Mouse (Mus musculus) heart, embryonic 16.5 days (tissue): Measurements from ENCODE around the gene Zmynd8. TPM values are rescaled to one million over a fixed set of nuclear protein-coding genes. Genes with fewer than 3 reads are reported as not detected.

Experiments
- ATAC-seq: fragments of 200-750 bp; cut with Nextera tagmentation; replicated peaks from 2 replicates; pipeline ENCODE4 v1.8.0; 2017; ENCODE audit warnings: moderate number of reproducible peaks; ENCODE audit not compliant: insufficient read depth, low FRiP score; ENCODE audit errors: extremely low read depth
- H3K27ac ChIP-seq: fragments of 300-500 bp; sonication (generic); 2 replicates; pipeline ENCODE4 v1.5.1; 2014; ENCODE audit warnings: mild to moderate bottlenecking, low read length, control low read depth, moderate library complexity
- H3K27me3 ChIP-seq: fragments of 300-500 bp; sonication (generic); 2 replicates; pipeline ENCODE4 v1.6.1; 2014; ENCODE audit warnings: low read length, mixed read lengths; ENCODE audit not compliant: control insufficient read depth, insufficient read depth
- H3K36me3 ChIP-seq: fragments of 300-500 bp; sonication (generic); 2 replicates; pipeline ENCODE4 v1.6.1; 2014; ENCODE audit not compliant: control insufficient read depth, insufficient read depth
- H3K4me1 ChIP-seq: fragments of 300-500 bp; sonication (generic); 2 replicates; pipeline ENCODE4 v1.6.1; 2014; ENCODE audit warnings: low read length, mixed read lengths; ENCODE audit not compliant: control insufficient read depth, insufficient read depth
- H3K4me2 ChIP-seq: fragments of 300-500 bp; sonication (generic); 2 replicates; pipeline ENCODE4 v1.6.1; 2014; ENCODE audit warnings: low read depth, mild to moderate bottlenecking, control low read depth, low read length
- H3K4me3 ChIP-seq: fragments of 300-500 bp; sonication (generic); 2 replicates; pipeline ENCODE4 v1.5.1; 2014; ENCODE audit warnings: mild to moderate bottlenecking, control low read depth, low read length
- H3K9ac ChIP-seq: fragments of 300-500 bp; sonication (generic); 2 replicates; pipeline ENCODE4 v1.6.1; 2014; ENCODE audit warnings: low read length, control low read depth
- H3K9me3 ChIP-seq: fragments of 300-500 bp; sonication (generic); replicated peaks from 2 replicates; pipeline ENCODE4 v1.6.1; 2016; ENCODE audit warnings: low read length; ENCODE audit not compliant: control insufficient read depth
- WGBS: fragments of 180-500 bp; shearing (Covaris S2); extraction: QIAGEN DNeasy Blood & Tissue Kit; methylation state at CpG from one replicate; pipeline ENCODE4 v1.1.7; 2014; 5-methylcytosine and 5-hydroxymethylcytosine counted together
- polyA plus RNA-seq: library from polyadenylated mRNA; unstranded; fragments of >200 nt; fragmentation: Nextera tagmentation; extraction: Ambion mirVana; gene quantifications from 2 replicates; pipeline ENCODE4 v1.2.1, GENCODE M21; 2015

The Zmynd8 gene
- polyA plus RNA-seq, 1 experiment from 2014 or later = 36.0 TPM

DNA sequence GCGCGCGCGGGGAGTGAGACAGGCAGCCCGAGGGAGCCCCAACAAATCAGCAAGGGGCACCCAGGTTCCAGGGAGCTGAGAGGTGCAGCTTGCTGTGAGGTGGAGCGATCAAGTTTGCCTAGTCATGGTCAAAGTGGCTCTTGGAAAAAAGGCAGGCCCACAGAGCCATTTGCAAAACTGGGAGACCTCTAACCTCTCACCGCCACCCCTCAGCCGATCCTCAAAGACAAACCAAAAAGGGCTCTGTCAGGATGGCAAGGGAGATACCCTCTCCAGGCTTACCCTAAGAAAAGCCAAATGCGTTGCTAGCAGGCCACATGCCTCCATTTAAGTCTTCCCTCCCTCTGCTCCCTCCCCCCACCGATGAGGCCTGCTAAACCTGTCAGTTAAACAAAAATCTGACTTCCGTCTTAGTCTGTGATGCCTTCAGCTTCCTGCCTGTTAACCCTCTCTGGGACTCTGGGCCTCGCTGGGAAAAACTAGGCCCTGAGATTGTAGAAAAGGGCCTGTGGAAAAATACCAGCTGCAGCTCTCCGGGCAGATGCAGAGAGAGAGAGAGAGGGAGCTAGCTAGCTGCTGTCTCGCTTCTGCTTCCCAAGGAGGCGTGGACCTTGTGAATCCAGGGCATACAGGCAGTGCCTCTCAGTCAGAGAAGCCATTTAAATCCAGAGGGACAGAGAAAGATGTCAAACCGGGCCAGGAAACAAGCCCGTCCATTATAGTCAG lies 13.4 kb downstream of the Zmynd8 start:
- 12% methylated on average over 17 of the region's 17 CpGs for WGBS
- peak overlapping the region; percentile 63 for H3K4me2 ChIP-seq
- peak overlapping the region; percentile 100 for H3K27ac ChIP-seq
- H3K9ac ChIP-seq = peak overlapping the region; percentile 84
- peaks cover 86% of the 10 kb centered on the region for H3K4me1 ChIP-seq
- H3K36me3 ChIP-seq = no peaks in the 10 kb centered on the region
- H3K27me3 ChIP-seq = no peaks in the 10 kb centered on the region
- no peak for ATAC-seq
- no peak overlapping the region; the same call in 1 of the 2 replicates for H3K4me3 ChIP-seq
- no peaks in the 10 kb centered on the region for H3K9me3 ChIP-seq

DNA sequence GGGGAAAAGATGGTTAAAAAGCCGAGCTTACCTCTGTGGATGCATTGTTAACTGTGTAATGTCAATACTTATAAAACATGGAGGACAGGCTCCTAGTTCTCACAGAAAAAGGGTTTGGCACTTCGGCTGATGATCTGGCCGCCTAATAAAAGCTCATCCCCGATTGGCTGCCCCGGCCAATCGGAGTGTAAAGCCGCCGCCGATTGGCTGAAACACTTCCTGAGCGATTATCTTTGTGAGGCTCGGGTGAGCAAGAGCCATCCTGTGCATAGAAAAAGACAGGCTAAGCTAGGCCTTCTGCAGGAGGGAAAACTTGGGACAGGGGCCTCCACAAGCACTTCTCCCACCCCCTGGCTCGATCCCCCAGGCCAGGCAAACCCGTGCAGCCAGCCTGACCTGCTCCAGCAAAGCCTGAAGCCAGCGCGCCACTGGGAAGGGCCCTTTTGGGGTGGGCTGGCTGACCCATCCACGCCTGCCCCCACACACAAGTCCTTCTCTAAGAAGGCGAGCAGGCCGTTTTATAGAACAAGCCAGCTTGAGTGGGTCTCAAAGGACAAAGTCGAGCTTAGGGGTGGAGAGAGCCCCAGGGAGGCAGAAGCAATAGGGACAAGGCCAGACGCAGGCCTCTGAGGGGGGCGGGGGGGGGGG lies 14.1 kb downstream of the Zmynd8 start:
- Histone ChIP-seq H3K9me3 (no peaks in the 10 kb centered on the region), H3K27ac (peak overlapping the region; percentile 100)
- 6% methylated on average over 21 of the region's 21 CpGs for WGBS

GRCm38 (mm10) chr2:165883846-165884576 lies 14.8 kb downstream of the Zmynd8 start:
- no peaks in the 10 kb centered on the region for H3K27me3 ChIP-seq
- no peak; the same call in 1 of the 2 replicates for ATAC-seq
- peak overlapping the region; percentile 87 for H3K4me2 ChIP-seq
- H3K27ac ChIP-seq = peak overlapping the region; percentile 100
- H3K9me3 ChIP-seq = no peaks in the 10 kb centered on the region
- H3K4me3 ChIP-seq = peak overlapping the region; percentile 55
- H3K4me1 ChIP-seq = peaks cover 95% of the 10 kb centered on the region
- 5% methylated on average over 11 of the region's 11 CpGs for WGBS
- H3K9ac ChIP-seq = peak overlapping the region; percentile 89
- no peaks in the 10 kb centered on the region for H3K36me3 ChIP-seq

More for the DNA sequence above, 14.1 kb downstream of the Zmynd8 start:
- Histone ChIP-seq H3K36me3 (no peaks in the 10 kb centered on the region), H3K9ac (peak overlapping the region; percentile 89), H3K27me3 (no peaks in the 10 kb centered on the region), H3K4me3 (peak overlapping the region; percentile 55), H3K4me2 (peak overlapping the region; percentile 87), H3K4me1 (peaks cover 93% of the 10 kb centered on the region)
- ATAC-seq = peak; percentile 67

GRCm38 (mm10) chr2:165883006-165883405 lies 15.8 kb downstream of the Zmynd8 start:
- peak overlapping the region; percentile 100 for H3K27ac ChIP-seq
- H3K36me3 ChIP-seq = no peaks in the 10 kb centered on the region
- peaks cover 93% of the 10 kb centered on the region for H3K4me1 ChIP-seq
- H3K4me2 ChIP-seq = peak overlapping the region; percentile 87
- no peaks in the 10 kb centered on the region for H3K27me3 ChIP-seq
- no peak for ATAC-seq
- H3K4me3 ChIP-seq = peak overlapping the region; percentile 55
- H3K9me3 ChIP-seq = no peaks in the 10 kb centered on the region
- WGBS = 9% methylated on average over 6 of the region's 6 CpGs
- H3K9ac ChIP-seq = peak overlapping the region; percentile 89

DNA sequence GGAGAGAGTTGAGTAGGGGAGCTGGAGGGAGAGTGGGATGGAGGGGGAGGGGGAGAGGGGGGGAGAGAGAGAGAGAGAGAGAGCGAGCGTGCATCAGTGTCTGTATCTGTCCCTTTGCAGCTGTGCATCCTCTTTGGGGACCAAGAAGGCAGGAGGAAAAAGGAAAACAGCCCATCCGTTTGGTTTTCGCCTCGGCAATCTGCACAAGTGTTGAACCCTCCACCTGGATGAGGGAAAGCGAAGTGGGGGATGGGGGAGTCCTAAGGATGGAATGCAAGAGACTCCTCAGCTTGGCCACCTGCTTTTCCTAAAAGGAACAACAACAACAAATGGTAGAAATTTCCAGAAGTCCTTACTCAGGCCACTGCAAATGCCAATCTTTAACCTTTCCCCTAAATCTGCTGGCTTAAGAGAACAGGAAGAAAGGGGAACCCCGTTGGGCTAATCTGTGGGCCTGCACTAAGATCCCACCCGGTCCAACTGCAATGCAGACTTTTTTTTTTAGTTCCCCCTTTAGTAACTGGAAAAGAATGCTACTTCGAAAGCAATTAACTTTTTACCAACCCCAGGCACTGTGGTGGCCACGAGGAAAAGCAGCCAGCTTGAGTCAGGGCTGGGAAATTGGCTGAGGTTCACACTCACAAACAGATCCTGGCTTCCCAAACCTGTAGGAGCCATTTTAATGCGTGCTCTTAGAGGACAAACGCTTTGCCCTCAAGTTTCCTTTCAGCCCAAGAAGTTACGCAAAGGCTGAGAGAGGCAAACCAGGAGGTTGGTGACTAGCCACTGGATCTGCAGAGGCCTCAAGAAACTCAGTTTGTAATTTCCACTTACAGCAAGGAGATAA lies 17.0 kb downstream of the Zmynd8 start:
- WGBS = 20% methylated on average over 13 of the region's 13 CpGs
- no peak for ATAC-seq
- H3K9ac ChIP-seq = peak overlapping the region; percentile 89
- H3K27ac ChIP-seq = peak overlapping the region; percentile 100
- H3K4me3 ChIP-seq = peak overlapping the region; percentile 55
- H3K36me3 ChIP-seq = no peaks in the 10 kb centered on the region
- no peaks in the 10 kb centered on the region for H3K9me3 ChIP-seq
- H3K4me1 ChIP-seq = peaks cover 93% of the 10 kb centered on the region
- H3K27me3 ChIP-seq = no peaks in the 10 kb centered on the region
- peak overlapping the region; percentile 87 for H3K4me2 ChIP-seq

GRCm38 (mm10) chr2:165881220-165881584 lies 17.6 kb downstream of the Zmynd8 start:
- ATAC-seq = no peak
- Histone ChIP-seq H3K4me3 (no peak overlapping the region; the same call in 1 of the 2 replicates), H3K4me1 (peaks cover 93% of the 10 kb centered on the region), H3K27ac (peak overlapping the region; percentile 100), H3K4me2 (peak overlapping the region; percentile 87), H3K36me3 (0 out of 2 replicates have a peak, but pooled peaks cover 3% of the 10 kb centered on the region), H3K9ac (peak overlapping the region; percentile 73; the same call in 1 of the 2 replicates), H3K27me3 (no peaks in the 10 kb centered on the region), H3K9me3 (no peaks in the 10 kb centered on the region)
- 23% methylated on average over 3 of the region's 3 CpGs for WGBS

DNA sequence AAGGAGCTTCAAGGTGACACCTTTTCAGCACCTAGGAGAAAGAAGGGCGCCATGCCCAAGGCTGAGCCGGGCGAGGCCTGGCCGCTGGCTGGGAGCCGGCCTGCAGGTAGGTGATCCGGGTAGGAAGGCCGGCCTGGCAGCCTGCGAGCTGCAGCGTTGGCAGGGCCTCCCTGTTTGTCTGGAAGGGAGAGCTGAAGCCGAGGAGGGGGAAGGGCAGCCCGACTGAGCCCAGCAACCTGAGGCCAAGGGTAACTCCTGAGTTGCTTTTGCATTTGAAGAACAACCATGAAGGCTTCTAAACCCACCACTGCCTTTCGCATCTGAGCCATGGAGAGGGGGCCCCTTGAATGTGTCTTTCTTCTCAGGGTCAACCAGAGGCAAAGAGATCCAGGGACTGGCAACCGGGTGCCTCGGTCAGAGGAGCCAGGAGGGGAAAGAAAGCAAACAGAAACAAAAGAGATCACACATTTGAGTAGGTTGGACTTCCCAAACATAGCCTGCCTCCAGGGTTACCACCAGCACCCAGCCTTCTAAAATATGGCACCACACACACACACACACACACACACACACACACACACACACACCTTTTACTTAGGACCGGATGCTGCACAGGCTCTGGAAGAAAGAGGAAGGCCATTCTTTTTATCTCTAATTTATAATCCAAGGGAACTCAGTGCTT lies 18.2 kb downstream of the Zmynd8 start:
- 16% methylated on average over 15 of the region's 15 CpGs for WGBS
- ATAC-seq = peak; percentile 42
- no peaks in the 10 kb centered on the region for H3K9me3 ChIP-seq
- H3K4me3 ChIP-seq = peak overlapping the region; percentile 19
- H3K4me2 ChIP-seq = peak overlapping the region; percentile 87
- H3K36me3 ChIP-seq = 0 out of 2 replicates have a peak, but pooled peaks cover 3% of the 10 kb centered on the region
- peaks cover 93% of the 10 kb centered on the region for H3K4me1 ChIP-seq
- peak overlapping the region; percentile 73 for H3K9ac ChIP-seq
- H3K27ac ChIP-seq = peak overlapping the region; percentile 100
- H3K27me3 ChIP-seq = no peaks in the 10 kb centered on the region
